Mouse (Mus musculus) heart, embryonic 14.5 days (tissue): ENCODE results near the gene Slc16a12. TPM values are rescaled to one million over a fixed set of nuclear protein-coding genes. Genes with fewer than 3 reads are reported as not detected.

ENCODE experiments used
- ATAC-seq: fragments of 200-750 bp; cut with Nextera tagmentation; 2 replicates; pipeline ENCODE4 v1.8.0; 2017; ENCODE audit warnings: low read depth, moderate TSS enrichment; ENCODE audit not compliant: insufficient number of reproducible peaks, insufficient read depth, low FRiP score
- H3K27ac ChIP-seq, 2 experiments: fragments of 200-500 bp in 1 of 2; fragments of 300-500 bp in 1 of 2; sonication (generic) in 1 of 2; replicated peaks in 1 of 2; 2 replicates each; pipeline ENCODE4 v1.5.1; 2012 to 2014; ENCODE audit warnings: low read depth in 2 of 2, low read length in 2 of 2, control low read depth in 1 of 2, mild to moderate bottlenecking in 1 of 2, mixed read lengths in 1 of 2; ENCODE audit not compliant: control insufficient read depth in 1 of 2, insufficient read depth in 1 of 2
- H3K27me3 ChIP-seq: fragments of 300-500 bp; sonication (generic); 2 replicates; pipeline ENCODE4 v1.6.1; 2014; ENCODE audit warnings: mild to moderate bottlenecking, low read length, control low read depth; ENCODE audit not compliant: control insufficient read depth, insufficient read depth
- H3K36me3 ChIP-seq: fragments of 300-500 bp; sonication (generic); 2 replicates; pipeline ENCODE4 v1.6.1; 2014; ENCODE audit warnings: mild to moderate bottlenecking, control low read depth, low read length, mixed read lengths; ENCODE audit not compliant: control insufficient read depth, insufficient read depth
- H3K4me1 ChIP-seq, 2 experiments: fragments of 200-500 bp in 1 of 2; fragments of 300-500 bp in 1 of 2; sonication (generic) in 1 of 2; 2 replicates each; pipeline ENCODE4 v1.6.1; 2012 to 2014; ENCODE audit warnings: low read length in 2 of 2, control low read depth in 1 of 2, mixed read lengths in 1 of 2; ENCODE audit not compliant: control insufficient read depth in 2 of 2, insufficient read depth in 2 of 2
- H3K4me2 ChIP-seq: fragments of 300-500 bp; sonication (generic); 2 replicates; pipeline ENCODE4 v1.6.1; 2014; ENCODE audit warnings: mild to moderate bottlenecking, low read length
- H3K4me3 ChIP-seq, 2 experiments: fragments of 200-500 bp in 1 of 2; fragments of 300-500 bp in 1 of 2; sonication (generic) in 1 of 2; 2 replicates each; pipeline ENCODE4 v1.5.1; 2012 to 2014; ENCODE audit warnings: low read length in 2 of 2, mild to moderate bottlenecking in 2 of 2, control low read depth in 1 of 2, low read depth in 1 of 2, moderate library complexity in 1 of 2; ENCODE audit not compliant: control insufficient read depth in 1 of 2, insufficient read depth in 1 of 2
- H3K9ac ChIP-seq: fragments of 300-500 bp; sonication (generic); 2 replicates; pipeline ENCODE4 v1.6.1; 2014; ENCODE audit warnings: mild to moderate bottlenecking, low read length
- H3K9me3 ChIP-seq: fragments of 300-500 bp; sonication (generic); 2 replicates; pipeline ENCODE4 v1.6.1; 2016; ENCODE audit warnings: low read length, control low read depth; ENCODE audit not compliant: control insufficient read depth
- WGBS: fragments of 180-500 bp; shearing (Covaris S2); extraction: QIAGEN DNeasy Blood & Tissue Kit; methylation state at CpG from one replicate; pipeline ENCODE4 v1.1.7; 2014; 5-methylcytosine and 5-hydroxymethylcytosine counted together
- polyA plus RNA-seq: library from polyadenylated mRNA; unstranded; fragments of >200 nt; fragmentation: Nextera tagmentation; extraction: Ambion mirVana; gene quantifications from 2 replicates; pipeline ENCODE4 v1.2.1, GENCODE M21; 2014

Gene Slc16a12
- polyA plus RNA-seq, 1 experiment from 2014 or later, result 19.7 TPM

- no peak overlapping the region for H3K4me2 ChIP-seq
- 69% methylated on average over 7 of the region's 7 CpGs for WGBS
- H3K9me3 ChIP-seq, result no peaks in the 10 kb centered on the region
- H3K36me3 ChIP-seq, result no peaks in the 10 kb centered on the region
- ATAC-seq, result no peak
- H3K27me3 ChIP-seq, result no peaks in the 10 kb centered on the region
- no peak overlapping the region for H3K9ac ChIP-seq
- H3K4me3 ChIP-seq, result no peak overlapping the region
- no peak overlapping the region for H3K27ac ChIP-seq
- H3K4me1 ChIP-seq, result peaks cover 3 to 6% of the 10 kb centered on the region in 2 experiments
Measured at GRCm38 (mm10) chr19:34673476-34673875, 73.6 kb downstream of the Slc16a12 start.

GRCm38 (mm10) chr19:34666127-34666526, 81.0 kb downstream of the Slc16a12 start:
- 2% methylated on average over 5 of the region's 5 CpGs for WGBS
- Histone ChIP-seq H3K9ac (no peak overlapping the region), H3K4me1 (peaks cover 0 to 8% of the 10 kb centered on the region in 2 experiments; a peak in 2 of 4 replicates), H3K27me3 (no peaks in the 10 kb centered on the region), H3K27ac (no peak overlapping the region), H3K4me3 (no peak overlapping the region), H3K36me3 (no peaks in the 10 kb centered on the region), H3K9me3 (no peaks in the 10 kb centered on the region), H3K4me2 (no peak overlapping the region)
- ATAC-seq, result no peak

- peak overlapping the region; percentile 62 for H3K9ac ChIP-seq
- peaks cover 0 to 8% of the 10 kb centered on the region in 2 experiments; a peak in 2 of 4 replicates for H3K4me1 ChIP-seq
- peak overlapping the region; percentile 67 for H3K4me2 ChIP-seq
- no peaks in the 10 kb centered on the region for H3K36me3 ChIP-seq
- no peaks in the 10 kb centered on the region for H3K27me3 ChIP-seq
- WGBS, result 34% methylated on average over 5 of the region's 5 CpGs
- ATAC-seq, result no peak
- H3K4me3 ChIP-seq, result no peak overlapping the region
- no peaks in the 10 kb centered on the region for H3K9me3 ChIP-seq
- peak overlapping the region in 1 of 2 experiments; percentile 68; a peak in 2 of 4 replicates for H3K27ac ChIP-seq
Measured at GRCm38 (mm10) chr19:34662740-34663139, 84.3 kb downstream of the Slc16a12 start.

GRCm38 (mm10) chr19:34662067-34662507, 85.0 kb downstream of the Slc16a12 start:
- Histone ChIP-seq H3K9me3 (no peaks in the 10 kb centered on the region), H3K4me3 (peak overlapping the region; percentile 44 to 50), H3K27ac (peak overlapping the region; percentile 34 to 68; a peak in 3 of 4 replicates), H3K9ac (peak overlapping the region; percentile 62), H3K4me2 (peak overlapping the region; percentile 67), H3K36me3 (no peaks in the 10 kb centered on the region), H3K27me3 (no peaks in the 10 kb centered on the region), H3K4me1 (peaks cover 0 to 9% of the 10 kb centered on the region in 2 experiments; a peak in 2 of 4 replicates)
- 7% methylated on average over 13 of the region's 13 CpGs for WGBS
- peak; percentile 93 for ATAC-seq

DNA sequence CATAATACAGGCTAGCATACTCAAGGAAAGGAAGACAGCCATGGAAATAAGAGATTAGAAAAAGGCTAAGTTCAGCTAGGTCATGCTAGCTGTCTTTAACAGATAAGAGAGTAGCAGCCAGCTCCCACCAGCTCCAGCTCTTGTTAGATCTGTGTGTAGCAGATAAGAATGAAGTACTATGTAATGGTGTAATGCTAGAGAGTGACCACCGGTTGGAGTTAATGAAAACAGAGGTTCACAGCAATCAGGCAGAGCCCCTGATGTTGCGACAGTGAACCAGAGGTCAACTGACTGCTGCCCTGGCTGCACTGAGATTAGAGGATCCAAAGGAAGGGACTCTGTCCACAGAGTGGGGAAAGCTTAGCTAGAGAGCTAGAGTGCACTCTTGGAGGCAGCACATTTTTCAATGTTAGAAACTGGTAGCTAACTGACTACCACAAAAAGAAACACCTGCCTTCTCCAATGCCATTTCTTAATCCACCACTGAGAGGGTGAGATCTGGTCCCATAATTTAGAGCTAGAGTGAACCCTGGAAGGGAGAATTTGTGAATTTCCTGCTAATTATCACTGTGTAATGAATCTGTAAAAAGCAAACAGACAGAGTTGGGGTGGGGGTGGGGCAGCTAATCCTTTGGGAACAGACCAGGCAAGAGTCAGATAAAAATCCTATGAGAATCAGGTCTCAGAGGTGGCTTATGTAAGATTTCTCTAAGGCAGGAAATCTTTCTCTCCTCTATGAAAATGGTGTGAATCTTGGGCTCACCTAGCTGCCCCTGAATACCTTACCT, 90.4 kb downstream of the Slc16a12 start:
- H3K27me3 ChIP-seq, result no peaks in the 10 kb centered on the region
- ATAC-seq, result peak; percentile 35; the same call in 1 of the 2 replicates
- H3K4me2 ChIP-seq, result no peak overlapping the region
- H3K9me3 ChIP-seq, result no peaks in the 10 kb centered on the region
- no peak overlapping the region for H3K27ac ChIP-seq
- H3K4me1 ChIP-seq, result peaks cover 0 to 12% of the 10 kb centered on the region in 2 experiments; a peak in 3 of 4 replicates
- 7% methylated on average over 2 of the region's 2 CpGs for WGBS
- H3K36me3 ChIP-seq, result no peaks in the 10 kb centered on the region
- no peak overlapping the region for H3K9ac ChIP-seq
- no peak overlapping the region for H3K4me3 ChIP-seq

DNA sequence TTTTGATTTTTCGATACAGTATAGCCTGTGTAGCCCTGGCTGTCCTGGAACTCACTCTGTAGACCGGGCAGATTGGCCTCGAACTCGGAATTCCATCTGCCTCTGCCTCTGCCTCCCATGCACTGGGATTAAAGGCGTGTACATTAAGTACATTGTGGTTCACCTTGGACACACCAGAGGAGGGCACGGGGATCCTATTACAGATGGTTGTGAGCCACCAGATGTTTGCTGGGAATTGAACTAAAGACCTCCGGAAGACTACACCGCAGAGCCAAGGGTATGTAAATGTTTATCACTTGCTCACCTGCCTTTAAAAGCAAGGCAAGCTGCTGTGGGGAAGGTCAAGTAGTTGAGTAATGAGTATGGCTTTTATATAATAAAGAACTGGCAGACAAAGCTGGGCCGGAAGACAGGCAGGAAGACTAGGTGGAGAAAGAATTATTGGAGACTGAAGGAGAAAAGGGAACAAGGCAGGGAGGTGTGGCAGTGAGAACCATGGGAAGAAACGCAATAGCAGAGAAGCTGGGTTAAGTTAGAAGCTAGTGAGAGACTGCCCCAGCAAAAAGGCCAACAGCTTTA, 91.8 kb downstream of the Slc16a12 start:
- Histone ChIP-seq H3K4me2 (no peak overlapping the region), H3K4me3 (no peak overlapping the region), H3K9ac (no peak overlapping the region), H3K27me3 (no peaks in the 10 kb centered on the region), H3K4me1 (peaks cover 0 to 10% of the 10 kb centered on the region in 2 experiments; a peak in 3 of 4 replicates), H3K9me3 (no peaks in the 10 kb centered on the region), H3K27ac (no peak overlapping the region), H3K36me3 (no peaks in the 10 kb centered on the region)
- WGBS, result 88% methylated on average over 10 of the region's 10 CpGs
- ATAC-seq, result no peak

DNA sequence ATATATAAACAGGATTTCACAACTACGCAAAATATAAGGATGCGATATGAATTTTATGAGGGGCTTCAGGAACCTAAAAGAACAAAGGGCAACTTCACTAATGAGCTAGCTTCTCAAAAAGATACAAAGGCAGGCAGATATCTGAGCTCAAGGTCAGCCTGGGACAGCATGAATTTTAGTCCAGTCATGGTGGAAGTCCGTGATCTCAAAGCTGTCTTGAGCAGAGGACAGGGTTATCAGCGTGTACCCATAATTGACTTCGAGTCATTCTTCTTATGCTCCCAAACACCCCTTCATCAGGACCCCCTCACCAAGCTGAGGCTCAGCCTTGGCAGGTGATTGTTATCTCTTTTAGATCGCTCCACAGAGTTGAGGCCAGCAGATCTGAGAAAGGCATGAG, 96.1 kb downstream of the Slc16a12 start:
- Histone ChIP-seq H3K27ac (no peak overlapping the region), H3K27me3 (no peaks in the 10 kb centered on the region), H3K36me3 (no peaks in the 10 kb centered on the region), H3K4me3 (no peak overlapping the region), H3K9ac (no peak overlapping the region), H3K4me1 (no peaks in the 10 kb centered on the region; a peak in 1 of 4 replicates), H3K4me2 (no peak overlapping the region), H3K9me3 (no peaks in the 10 kb centered on the region)
- 75% methylated on average over 6 of the region's 6 CpGs for WGBS
- ATAC-seq, result no peak
